Mouse (Mus musculus) fibroblast of lung, adult 2 months (primary cell): ENCODE results near the gene Akt2.

Experiments
- DNase-seq: peaks from one replicate; pipeline ENCODE4 v3.0.0-alpha.2; 2011; ENCODE audit warnings: low read depth

Gene Akt2

DNA sequence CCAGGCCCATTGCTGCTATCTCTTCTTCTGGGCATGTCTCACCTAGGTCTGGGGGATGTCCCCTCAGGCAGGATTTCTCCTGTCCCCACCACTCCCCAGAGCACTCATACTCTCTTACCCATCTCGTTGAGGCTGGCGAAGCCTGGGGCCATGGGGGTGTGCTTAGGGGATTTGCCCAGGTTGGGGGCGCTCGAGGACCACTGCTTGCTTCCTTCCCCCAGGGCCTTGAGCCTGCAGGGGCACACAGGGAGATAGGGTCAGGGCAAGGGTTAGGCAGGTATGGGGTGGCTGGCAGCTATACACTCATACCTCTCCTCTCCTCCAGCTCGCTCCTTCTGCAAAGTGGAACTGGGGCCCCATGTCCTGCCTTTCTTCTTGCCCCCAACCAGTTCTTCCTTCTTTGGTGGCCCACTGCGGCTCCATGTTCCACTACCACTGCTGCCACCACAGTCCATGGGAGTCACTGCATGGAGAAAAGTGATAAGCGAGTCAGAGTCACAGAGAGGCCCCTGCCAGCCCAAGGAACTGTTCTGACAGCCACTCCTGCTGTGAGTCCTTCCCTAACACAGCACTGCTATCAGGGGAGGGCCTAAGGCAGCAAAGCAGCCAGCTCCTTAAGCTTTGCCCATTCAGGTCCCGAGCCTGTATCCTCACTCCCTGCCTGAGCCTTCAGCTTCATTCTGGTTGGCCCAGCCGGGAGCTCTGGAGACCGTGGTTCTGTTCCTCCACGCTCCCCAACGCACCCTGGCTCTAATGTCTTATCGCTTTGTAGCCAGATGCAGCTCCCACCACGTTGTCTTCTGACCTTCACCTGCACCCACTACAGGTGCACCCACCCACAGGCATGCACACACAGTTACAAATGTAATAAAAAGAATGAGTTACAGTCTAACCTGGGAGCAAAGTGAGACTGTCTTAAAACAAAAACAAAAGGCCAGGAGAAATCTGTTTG lies 67.6 kb downstream of the Akt2 start:
- DNase-seq: no peak

DNA sequence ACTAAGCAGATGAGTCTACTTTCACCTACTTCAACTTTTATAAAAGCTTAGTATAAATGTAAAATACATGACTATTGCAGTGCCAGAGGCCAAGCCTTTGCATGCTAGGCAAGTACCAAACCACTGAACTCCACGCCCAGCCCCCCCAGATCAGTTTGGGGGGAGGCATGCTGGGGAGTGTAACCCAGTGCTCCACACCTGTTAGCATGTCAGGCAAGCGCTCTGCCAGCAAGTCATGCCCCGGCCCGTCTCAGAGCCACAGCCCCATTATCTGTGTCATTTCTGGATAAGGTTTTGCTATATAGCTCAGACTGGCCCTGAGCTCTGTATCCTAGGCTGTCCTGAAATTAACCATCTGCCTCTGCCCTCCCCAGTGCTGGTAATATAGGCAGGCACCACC lies 70.7 kb downstream of the Akt2 start:
- DNase-seq: no peak

DNA sequence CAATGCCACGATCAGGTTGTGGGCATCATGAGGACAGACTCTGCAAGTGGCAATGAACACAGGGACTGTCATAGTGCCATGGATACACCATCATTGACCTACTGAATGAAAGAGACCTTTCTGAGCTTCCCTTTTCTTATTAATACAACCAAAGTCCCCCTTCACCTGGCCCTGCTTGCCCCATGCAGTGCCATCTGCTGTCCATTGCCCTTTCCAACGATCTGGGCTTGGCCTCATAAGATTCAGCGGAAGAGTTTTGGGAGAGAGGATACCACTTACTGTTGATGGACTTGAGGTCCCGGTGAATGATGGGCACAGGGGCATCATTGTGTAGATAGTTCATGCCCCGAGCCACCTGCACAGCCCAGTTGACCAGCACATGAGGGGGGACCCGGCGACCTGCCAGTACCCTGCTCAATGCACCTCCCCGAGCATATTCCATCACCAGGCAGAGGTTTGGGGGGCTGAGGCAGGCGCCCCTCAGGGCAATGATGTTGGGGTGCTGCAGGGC lies 81.8 kb downstream of the Akt2 start:
- DNase-seq: no peak

DNA sequence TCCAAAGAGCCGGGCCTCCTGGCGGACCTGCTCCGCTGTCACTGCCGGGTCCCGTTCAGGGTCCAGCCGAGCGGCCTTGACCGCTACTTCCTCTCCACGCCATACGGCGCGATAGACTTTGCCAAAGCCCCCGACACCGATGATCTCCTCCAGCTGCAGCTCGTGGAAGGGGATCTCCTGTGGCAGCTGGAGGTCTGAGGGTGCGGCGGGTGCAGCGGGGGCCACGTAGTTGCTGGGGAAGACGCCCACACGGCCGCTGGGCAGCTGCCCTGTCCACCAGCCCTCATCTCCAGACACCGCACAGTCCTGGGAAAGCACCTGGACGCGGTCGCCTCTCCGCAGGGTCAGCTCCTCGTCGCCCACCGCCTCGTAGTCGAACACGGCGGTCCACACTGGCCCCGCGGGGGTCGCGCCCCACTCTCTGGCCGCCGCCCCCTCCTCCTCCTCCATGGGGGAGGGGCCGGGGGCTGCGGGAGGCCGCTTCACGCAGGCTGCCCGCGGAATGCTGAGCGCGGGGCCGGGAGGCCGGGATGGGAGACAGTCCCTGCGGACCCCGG lies 82.3 kb downstream of the Akt2 start:
- no peak for DNase-seq

DNA sequence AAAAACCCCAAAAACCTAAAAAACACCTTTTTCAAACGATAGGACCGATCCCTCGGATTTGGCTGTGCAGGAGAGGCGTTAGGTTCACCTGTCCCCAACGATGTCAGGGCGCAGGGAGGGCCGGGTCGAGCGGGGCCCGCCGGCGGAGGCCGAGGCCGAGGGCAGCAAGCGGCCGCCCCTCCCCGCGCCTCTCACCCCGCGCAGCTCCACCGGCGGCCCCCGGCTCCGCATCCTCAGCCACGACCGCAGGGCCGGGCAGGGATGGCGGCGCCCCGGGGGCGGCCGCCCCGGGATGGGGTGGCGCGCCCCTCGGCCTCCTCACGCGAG lies 82.8 kb downstream of the Akt2 start:
- no peak for DNase-seq

DNA sequence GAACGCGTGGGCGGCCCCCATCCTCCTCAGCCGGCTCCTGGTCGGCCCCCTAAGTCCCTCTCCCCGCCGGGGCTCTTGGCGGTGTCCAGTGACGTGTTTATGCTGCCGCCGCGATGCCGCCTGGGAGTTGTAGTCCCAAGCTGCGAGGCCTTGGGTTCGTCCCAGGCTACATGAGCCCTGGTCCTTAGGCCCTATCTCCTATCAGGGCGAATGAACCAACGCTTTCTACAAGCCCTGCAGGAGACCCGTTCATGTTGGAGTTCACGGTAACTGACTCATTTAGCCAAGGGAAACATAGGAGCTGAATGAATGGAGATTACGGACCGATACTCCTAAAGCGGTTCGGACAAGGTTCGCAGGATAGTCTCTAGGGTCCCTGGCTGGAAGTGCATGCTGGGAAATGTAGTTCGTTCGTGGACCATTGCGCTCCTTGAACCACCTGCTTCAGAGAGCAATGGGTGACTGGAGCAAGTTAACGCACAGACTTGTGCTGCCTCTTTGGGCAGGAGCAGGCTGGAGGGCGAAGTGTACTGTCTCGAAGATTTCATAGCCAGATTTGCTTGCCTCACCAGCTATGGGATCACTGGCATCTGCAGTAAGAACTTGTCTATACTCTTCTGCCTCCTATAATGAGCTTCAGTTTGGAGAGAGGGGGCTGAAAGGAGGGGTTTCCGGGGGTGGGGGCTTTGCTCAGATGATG lies 83.3 kb downstream of the Akt2 start, which contains the start of gene Map3k10:
TSS of gene Map3k10 (minus strand) at position 77 of the 700 bp plus-strand sequence.
- peak; percentile 92 for DNase-seq

DNA sequence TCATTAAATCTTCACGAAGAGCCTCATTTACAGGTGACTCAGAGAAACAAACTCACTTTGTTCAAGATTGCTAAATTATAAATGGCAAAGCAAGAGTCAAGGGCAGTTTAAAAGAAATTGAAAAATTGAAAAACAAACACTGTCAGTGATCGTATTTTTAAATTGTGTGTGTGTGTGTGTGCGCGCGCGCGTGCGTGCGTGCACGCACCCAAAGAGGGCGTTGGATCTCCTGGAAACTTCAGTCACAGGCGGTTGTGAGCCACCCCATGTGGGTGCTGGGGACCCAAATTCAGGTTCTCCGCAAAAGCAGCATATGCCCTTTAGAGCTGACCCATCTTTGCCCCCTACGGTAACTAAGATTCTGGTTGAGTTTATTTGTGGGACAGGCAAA lies 83.9 kb downstream of the Akt2 start:
- no peak for DNase-seq

DNA sequence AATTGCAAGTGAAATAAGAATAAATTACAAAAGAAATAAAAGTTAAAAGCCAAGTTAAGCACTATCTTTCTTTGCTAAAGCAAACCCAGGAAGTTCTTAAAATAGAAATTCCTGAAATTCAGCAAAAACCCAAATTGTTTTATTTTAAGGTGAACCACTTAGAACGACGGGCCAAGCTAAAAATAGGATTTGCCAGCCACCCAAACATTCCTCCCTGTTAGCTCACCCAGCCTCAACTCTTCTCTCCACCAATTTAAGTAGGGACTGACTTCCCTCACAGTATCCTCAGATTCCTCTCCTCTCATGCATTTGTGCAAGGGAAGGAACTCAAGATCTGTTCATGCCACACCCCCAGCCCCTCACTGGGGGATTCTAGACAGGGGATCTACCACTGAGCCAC lies 91.9 kb downstream of the Akt2 start:
- no peak for DNase-seq

DNA sequence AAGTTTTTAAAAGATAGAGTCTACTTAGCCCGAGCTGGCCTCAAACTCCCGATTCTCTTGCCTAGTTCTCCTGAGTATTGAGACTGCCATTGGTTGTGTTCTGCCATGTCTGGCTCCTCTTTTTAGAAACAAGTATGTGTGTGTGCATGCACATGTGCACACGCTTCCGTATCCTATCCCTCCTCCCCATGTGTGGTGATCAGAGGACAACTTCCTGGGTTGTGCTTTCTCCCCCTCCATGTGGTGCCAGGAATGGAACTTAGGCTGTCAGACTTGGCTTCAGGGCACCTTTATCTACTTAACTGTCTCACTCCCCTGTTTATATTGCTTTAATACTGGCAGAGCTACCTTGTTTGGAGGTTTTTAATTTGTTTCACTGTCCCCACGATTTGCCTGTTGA lies 93.9 kb downstream of the Akt2 start:
- no peak for DNase-seq

DNA sequence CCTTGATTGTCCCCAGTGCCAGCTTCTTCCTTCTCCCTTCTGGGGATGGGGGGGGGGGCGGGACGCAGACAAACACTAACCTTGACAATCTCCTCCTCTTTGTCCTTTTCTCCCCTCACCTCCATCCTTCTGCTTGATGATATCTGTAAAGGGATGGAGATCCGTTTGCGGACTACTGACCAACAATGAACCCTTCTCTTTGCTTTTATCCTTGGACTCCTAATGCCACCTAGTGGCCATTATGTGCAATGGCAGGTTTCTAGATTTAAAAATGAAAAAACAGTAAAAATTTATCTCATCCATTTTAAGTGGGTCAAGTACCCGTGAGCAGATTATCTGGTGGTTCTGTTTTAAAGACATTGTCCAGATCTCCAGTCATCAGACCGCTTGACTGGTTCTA lies 94.3 kb downstream of the Akt2 start:
- no peak for DNase-seq

DNA sequence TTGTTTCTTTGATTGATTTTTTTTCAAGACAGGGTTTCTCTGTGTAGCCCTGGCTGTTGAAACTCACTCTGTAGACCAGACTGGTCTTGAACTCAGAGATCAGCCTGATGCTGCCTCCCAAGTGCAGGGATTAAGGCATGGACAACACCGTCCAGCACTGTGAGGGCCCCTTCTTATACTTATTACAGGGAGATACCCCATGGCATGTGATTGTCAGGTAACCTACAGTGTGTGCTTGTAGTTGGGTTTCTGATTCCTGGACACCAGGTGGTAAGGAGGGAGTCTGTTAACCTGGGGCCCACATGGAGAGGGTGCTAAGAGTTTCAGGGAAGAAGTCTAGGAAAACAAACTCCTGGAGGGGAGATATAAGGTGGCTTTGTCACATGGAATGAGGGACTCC lies 95.7 kb downstream of the Akt2 start:
- DNase-seq: no peak

DNA sequence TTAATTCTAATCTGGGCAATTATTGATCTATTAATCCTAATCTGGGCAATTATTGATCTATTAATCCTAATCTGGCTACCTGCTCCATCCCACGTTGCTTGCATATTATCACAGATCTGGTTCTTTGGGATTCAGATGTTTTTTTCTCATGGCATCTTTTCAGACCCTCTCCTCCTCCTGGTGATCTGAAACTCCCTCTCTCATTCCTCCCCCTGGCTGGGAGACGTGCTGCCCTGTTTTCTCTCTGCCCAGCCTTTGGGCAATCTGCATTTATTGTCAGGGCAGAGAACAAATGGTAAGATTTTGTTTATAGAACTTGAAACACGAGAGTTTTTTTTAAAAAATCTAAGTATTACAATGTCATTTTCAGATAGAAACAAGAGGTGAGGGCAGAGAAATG lies 96.5 kb downstream of the Akt2 start:
- DNase-seq: no peak

DNA sequence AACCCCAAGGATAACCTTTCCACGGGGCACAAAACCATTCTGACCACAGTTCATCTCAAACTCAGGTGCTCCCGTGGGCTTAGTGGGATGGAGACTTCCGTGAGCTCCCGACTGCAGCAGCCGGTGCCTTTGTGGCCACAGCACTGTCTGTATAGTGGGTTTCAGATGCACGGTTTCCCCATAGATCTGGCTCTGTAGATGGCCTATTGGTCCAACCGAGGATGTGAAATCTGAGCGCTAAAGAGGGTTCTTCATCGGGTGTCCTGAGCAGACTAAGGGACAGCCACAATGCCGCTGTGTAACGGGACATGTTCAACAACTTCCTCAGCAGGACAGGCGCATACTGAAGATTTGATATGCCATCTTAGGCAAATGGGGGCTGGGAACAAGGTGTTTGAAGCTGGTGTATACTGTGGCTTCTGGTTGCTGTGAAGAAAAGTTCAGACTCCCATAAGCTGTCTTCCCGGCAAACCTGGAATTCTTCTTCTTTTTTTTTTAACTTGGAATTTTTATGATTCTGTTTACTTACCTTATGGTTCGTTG lies 97.0 kb downstream of the Akt2 start:
- DNase-seq: no peak

DNA sequence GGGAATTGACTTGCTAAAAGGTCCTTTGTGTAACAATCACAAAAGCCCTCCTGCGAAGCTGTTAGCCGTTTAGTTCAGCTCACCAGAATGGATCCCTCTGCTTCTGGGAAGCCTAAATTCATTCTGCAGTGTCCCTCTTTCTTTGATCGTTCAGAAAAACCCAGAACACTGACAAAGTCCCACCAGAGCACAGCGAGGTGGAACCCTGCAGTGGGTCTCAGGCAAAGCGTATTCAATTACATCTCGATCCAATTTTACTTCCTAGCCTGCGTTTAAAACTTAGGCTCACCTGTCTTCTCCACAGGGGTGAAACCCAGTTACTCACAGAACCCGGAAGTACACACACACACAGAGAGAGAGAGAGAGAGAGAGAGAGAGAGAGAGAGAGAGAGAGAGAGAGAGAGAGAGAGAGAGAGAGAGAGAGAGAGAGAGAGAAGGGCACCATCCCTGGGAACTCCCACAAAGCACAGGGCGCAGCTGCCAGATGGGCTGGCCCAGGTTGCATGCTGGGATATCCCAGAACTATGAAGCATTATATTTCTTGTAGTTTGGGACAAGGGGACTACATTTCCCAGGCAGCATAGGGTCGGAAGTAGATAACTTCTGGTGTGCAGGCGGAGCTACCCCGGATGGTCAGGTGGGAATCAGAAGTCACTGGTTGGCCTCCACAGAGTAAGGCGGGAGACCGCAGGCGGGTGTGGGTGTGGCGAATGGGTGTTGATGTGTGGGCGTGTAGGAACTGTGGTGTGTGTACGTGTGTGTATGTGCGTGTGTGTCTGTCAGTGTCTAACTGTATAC lies 97.7 kb downstream of the Akt2 start, which contains the start of gene Zfp607b:
TSS of gene Zfp607b (plus strand) at position 526 of the 798 bp plus-strand sequence.
- DNase-seq: peak; percentile 97
